Mouse (Mus musculus): ENCODE results near the gene Krt71.
"Not testable (repeated sequence)": the region's sequence is repeated elsewhere in the genome, so short reads cannot be mapped to it uniquely, and the experiment has no call there.

Gene Krt71

DNA sequence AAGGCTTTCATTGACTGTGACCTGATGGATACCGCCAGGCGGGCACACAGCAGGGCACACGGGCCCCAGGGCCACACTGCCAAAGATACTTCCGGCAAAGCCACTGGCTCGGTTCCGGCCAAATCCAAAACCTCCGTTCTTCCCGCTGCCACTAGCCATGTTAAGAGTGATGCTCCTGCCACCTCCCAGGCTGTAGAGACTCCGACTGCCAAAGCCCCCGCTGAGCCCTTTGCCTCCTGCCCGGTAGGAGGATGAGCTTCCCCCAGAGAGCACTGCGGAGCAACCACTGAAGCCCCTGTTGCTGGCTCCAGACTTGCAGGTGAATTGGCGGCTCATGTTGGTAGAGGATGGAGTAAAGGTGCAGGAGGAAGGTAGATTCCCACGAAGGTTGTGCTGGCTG, at the start of gene Krt71:
Gene Krt71, minus strand, starts transcription at position 399 of the 400 bp plus-strand sequence.
- no peak for DNase-seq (ENCODE audit: low spot score in 2 of 2)

- no peak for DNase-seq (ENCODE audit: low spot score in 2 of 2)
Measured at GRCm38 (mm10) chr15:101790867-101791266, 48.0 kb upstream of the Krt71 start.

- DNase-seq (ENCODE audit: low spot score in 2 of 2) = no peak
Measured at GRCm38 (mm10) chr15:101786360-101786759, 43.5 kb upstream of the Krt71 start, which contains the start of gene Krt72. Gene Krt72, minus strand, starts transcription at chr15:101786460.

- no peak for DNase-seq (ENCODE audit: low spot score in 2 of 2)
Measured at GRCm38 (mm10) chr15:101773420-101773819, 30.5 kb upstream of the Krt71 start.

DNA sequence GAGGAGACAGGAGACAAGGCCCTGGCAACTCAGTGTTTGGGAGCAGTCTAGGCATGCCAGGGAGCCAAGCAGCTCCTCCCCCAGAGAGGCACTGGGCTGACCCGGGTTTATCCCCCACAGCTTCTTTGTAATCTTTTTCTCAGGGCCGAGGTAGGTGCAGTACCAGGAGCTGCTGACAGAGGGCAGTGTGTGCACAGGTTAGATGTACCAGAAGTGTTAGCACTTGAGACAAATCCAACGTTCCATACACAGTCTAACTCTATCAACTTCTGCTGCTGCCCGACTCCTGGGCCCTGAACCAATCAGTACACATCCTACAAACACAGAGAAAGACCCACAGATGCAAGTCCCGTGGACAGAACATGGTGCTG, 29.8 kb upstream of the Krt71 start:
- DNase-seq (ENCODE audit: low spot score in 2 of 2) = peak; percentile 88 to 93

- DNase-seq (ENCODE audit: low spot score in 2 of 2) = peak in 1 of 2 experiments; percentile 33
Measured at GRCm38 (mm10) chr15:101772080-101772710, 29.3 kb upstream of the Krt71 start.

GRCm38 (mm10) chr15:101770226-101770625, 27.3 kb upstream of the Krt71 start:
- DNase-seq (ENCODE audit: low spot score in 2 of 2) = no peak

DNA sequence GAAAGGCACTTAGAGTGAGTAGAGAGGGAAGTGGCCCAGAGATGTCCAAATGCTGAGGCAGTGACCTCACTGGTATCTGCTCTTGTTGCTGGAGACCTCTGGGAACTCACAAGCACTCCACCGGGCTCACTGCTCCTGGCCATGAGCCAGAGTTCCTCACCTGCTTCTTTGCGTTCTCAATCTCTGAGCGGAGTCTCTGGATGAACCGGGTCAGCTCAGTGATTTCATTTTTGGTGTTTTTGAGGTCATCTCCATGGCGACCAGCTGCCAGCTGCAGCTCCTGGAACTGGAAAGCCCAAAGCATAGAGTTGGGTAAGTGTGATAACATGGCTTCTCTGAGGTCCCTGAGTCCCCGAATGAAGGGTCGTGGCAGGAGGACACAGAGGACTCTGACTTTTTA, 5.1 kb downstream of the Krt71 start:
- peak in 1 of 2 experiments; percentile 24 for DNase-seq (ENCODE audit: low spot score in 2 of 2)

GRCm38 (mm10) chr15:101730653-101731052, 12.3 kb downstream of the Krt71 start:
- no peak for DNase-seq (ENCODE audit: low spot score in 2 of 2)

DNA sequence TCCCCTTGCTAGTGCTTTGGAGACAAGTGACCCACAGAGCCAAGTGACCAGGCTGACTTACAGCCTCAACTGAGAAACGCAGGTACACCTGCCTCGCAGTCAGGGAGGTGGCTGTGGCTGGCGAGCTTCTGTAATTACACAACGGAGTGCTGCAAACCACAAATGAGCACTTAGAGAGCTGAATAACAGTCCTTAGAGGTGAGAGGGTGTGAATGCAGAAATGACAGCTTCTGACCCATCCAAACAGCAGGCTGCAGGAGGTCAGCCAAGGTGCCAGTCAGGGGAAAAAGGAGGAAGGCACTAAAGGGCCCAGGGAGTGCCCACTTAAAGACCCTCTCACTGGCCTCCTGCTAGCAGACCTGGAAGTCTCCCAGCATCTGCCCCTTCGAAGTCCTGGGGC, 18.2 kb downstream of the Krt71 start:
- DNase-seq (ENCODE audit: low spot score in 2 of 2) = no peak

GRCm38 (mm10) chr15:101715831-101716230, 27.1 kb downstream of the Krt71 start:
- DNase-seq (ENCODE audit: low spot score in 2 of 2) = no peak

DNA sequence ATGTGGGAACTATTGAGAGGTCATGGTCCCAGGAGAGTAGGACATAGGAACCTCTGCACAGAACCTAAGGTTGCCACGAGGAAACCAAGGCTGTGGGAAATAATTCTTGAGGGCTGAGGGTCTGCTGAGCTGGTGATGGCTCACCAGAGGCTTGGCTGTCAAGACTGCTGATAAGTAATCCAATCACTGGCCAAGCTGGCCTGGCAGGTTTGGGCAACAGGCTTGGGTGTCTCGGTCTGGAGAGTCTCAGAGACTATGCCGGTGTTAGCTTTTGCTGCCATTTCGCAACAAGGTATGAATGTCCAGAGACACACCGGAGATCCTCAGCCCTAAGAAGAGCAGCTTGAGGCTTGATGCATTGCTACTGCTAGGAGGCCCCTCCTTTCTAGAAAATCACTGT, 28.6 kb downstream of the Krt71 start:
- DNase-seq (ENCODE audit: low spot score in 2 of 2) = no peak

GRCm38 (mm10) chr15:101713731-101714130, 29.2 kb downstream of the Krt71 start:
- DNase-seq (ENCODE audit: low spot score in 2 of 2) = no peak

DNA sequence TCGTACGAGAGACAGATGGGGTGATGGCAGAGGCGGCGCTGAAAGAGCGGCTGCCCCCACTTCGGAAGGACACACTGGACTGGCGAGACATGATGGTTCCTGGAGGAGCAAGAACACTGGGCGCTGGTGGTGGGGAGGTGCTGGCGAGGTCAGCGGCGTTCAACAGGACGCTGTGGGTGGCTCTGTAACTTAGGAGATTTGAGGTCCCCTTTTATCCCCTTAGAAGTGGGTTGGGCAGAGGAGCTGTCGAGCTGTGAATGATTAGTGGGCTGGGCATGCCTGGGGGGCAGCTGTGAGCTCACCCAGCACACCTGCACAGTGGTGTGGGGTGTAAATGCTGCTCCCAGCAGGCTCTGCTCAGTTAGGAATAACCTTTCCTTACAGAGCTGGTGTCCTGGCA, 30.2 kb downstream of the Krt71 start, which contains the start of gene Krt5:
Gene Krt5, minus strand, starts transcription at position 179 of the 400 bp plus-strand sequence.
- DNase-seq (ENCODE audit: low spot score in 2 of 2) = no peak

- DNase-seq (ENCODE audit: low spot score in 2 of 2) = no peak
Measured at GRCm38 (mm10) chr15:101708683-101709082, 34.2 kb downstream of the Krt71 start.

GRCm38 (mm10) chr15:101707454-101707853, 35.5 kb downstream of the Krt71 start:
- no peak for DNase-seq (ENCODE audit: low spot score in 2 of 2)

DNA sequence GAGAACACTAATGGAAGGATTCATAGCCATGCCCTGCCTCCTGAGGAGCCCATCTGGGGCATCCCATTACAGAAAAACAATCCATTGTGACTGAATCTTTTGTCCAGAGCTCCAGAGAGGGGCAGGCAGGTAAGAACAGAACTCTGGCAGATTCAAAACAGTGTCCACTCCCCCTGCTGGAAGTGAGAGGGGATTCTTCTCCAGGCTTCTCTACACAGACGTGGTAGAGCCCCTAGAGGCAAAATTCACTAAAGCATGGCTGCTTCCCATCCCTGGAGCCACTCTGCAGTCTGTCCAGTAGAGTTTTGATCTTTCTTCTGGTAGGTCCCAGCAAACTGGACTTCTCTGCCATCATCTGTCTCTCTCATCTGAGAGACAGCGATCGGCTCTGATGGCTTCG, 38.8 kb downstream of the Krt71 start:
- DNase-seq (ENCODE audit: low spot score in 2 of 2) = no peak

DNA sequence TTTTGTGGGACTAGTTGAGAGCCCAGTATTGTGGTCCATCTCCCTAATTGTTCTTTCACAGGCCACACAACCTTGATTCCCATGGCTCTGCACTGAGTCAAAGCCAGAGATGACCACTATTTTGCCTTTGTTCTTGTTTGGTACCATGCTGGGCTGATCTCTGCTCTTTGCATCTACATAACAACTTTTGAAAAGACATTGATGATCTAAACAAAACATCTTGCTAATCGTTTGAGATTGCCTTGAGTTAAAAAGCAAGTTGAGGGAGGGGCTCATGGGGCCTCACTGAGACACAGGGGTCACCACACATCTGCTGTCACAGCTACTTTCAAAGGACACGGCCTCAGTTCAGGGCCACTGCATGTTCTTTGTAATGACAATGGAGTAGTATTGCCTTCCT, 40.5 kb downstream of the Krt71 start:
- DNase-seq (ENCODE audit: low spot score in 2 of 2) = no peak

- DNase-seq (ENCODE audit: low spot score in 2 of 2) = no peak
Measured at GRCm38 (mm10) chr15:101699866-101700265, 43.0 kb downstream of the Krt71 start.

GRCm38 (mm10) chr15:101699192-101699591, 43.7 kb downstream of the Krt71 start:
- DNase-seq (ENCODE audit: low spot score in 2 of 2) = no peak

DNA sequence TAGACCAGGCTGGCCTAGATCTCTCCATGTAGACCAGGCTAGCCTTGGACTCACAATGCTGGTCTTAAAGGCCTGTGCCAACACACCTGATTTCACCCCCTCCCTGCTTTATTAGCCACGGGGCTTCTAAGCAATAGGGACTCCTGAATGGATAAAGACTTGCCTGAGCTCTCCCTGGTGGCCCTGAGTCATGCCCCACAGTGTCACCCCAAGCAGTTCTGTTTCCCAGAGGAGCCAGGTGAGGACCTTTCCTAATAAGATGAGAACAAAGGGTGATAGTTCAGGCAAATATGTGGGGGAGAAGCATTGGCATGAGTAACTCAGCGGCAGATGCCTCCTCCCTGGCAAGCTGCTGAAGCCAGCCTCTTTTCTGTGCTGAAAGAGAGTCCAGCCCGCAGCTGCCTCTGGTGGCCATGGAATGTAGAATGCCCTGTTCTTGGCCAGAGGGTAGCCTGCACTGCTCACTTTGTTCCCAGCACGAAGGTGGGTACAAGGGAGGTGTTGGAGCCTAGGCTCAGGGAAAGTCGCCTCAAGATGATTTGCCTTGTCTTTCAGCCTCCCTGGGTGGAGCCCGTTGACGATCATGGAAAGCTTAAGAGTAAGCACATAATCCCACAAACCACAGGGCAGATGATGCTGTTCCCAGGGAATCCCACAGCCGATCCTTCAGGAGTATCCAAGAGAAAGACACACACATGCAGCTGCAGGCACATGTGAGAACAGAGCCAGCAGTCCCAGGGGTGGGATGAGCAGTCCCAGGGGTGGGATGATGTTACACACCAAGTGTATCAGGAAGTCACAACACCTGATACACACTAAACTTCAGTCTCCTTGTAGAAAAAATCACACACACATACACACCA, 45.4 kb downstream of the Krt71 start:
- DNase-seq (ENCODE audit: low spot score in 2 of 2) = no peak

DNA sequence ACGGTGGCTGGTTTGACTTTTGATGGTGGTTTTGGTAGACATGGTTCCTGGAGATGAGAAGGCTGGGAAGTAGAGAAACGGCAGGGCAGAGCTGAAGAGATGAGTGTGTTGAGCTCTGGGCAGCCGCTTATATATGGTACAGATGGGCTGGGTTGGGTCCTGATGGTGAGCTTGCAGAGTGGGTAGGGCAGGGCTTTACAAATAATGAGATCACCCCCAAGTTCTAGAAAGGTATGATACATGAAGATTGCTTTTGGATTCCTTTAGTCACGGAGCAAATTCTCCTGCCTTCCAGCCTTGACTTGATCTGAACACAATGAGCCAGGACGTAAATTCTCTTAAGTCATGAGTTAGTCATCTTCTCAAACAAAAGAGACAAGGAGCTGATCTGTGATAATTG, 48.7 kb downstream of the Krt71 start, which contains the start of gene Krt6a:
Gene Krt6a, minus strand, starts transcription at position 101 of the 400 bp plus-strand sequence.
- no peak for DNase-seq (ENCODE audit: low spot score in 2 of 2)

DNA sequence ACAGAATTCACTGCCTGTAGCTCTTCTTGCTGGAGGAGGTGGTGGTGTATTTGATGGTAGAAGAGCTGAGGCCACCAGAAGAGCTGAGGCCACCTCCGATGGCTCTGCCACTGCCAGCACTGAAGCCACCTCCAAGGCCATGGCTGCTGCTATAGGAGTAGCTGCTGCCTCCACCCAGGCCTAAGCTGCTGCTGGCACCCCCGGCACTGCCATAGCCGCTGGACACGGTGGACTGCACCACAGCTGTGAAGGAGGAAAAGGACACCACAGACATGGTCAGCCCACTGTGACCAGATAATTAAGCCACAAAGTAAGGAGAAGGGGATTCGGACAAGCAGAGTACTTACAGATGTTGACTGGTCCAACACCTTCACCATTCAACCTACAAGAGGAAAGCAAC, 52.4 kb downstream of the Krt71 start:
- DNase-seq (ENCODE audit: low spot score in 2 of 2) = not testable (repeated sequence)
